Comparison of ENCODE assay signal across 12 mouse cellular contexts in genomic region chr1:40109736-40110135, GRCm38 (mm10). TPM values are rescaled to one million over a fixed set of nuclear protein-coding genes. Genes with fewer than 3 reads are reported as not detected.
"Had no signal": no experiment of that assay in that cellular context is flagged by ENCODE, and none has a peak within 500 bp of the region (broad histone marks: within the 10 kb centered on the region; RNA-seq: fewer than 3 reads in every experiment).

No protein-coding gene starts in this region.

- ATAC-seq: liver, embryonic 12.5 days; midbrain, embryonic 16.5 days had no signal

- H3K27me3 ChIP-seq: limb, embryonic 15.5 days; liver, embryonic 12.5 days; midbrain, embryonic 12.5 days; neural tube, embryonic 13.5 days had no signal

- H3K9ac ChIP-seq: limb, embryonic 15.5 days; liver, embryonic 12.5 days; lung, embryonic 14.5 days; midbrain, embryonic 12.5 days; neural tube, embryonic 13.5 days had no signal

- H3K36me3 ChIP-seq: limb, embryonic 15.5 days; liver, embryonic 12.5 days; midbrain, embryonic 12.5 days; neural tube, embryonic 13.5 days had no signal

- H3K9me3 ChIP-seq: limb, embryonic 15.5 days; liver, embryonic 12.5 days; midbrain, embryonic 12.5 days; neural tube, embryonic 13.5 days had no signal

- H3K4me3 ChIP-seq: left cerebral cortex, adult 2 months; limb, embryonic 15.5 days; liver, embryonic 12.5 days; midbrain, embryonic 12.5 days; neural tube, embryonic 13.5 days had no signal

- H3K27ac ChIP-seq: left cerebral cortex, adult 2 months; limb, embryonic 15.5 days; liver, embryonic 12.5 days; midbrain, embryonic 12.5 days; neural tube, embryonic 13.5 days had no signal

- H3K4me2 ChIP-seq: limb, embryonic 15.5 days; liver, embryonic 12.5 days; lung, embryonic 14.5 days; midbrain, embryonic 12.5 days; neural tube, embryonic 13.5 days had no signal

- H3K4me1 ChIP-seq: liver, embryonic 12.5 days; midbrain, embryonic 12.5 days; neural tube, embryonic 13.5 days had no signal

- DNase-seq: kidney, postnatal 25 days; lung, embryonic 14.5 days; lung, postnatal 14 days; right cerebral cortex, postnatal 14 days; thymus, postnatal 36 days had no signal

RNA-seq across cellular contexts. Expression of gene Il1r2, which starts 35.9 kb away (rescaled TPM):
- total RNA-seq: left cerebral cortex, adult 2 months had no signal
- polyA plus RNA-seq: midbrain, embryonic 12.5 days; testis, adult 2 months had no signal
